Mouse (Mus musculus) cerebral cortex, adult 2 months (tissue): ENCODE results near the gene Gm1673.

Experiments used
- WGBS: fragments of 180-500 bp; shearing (Covaris S2); methylation state at CpG from one replicate; pipeline ENCODE4 v1.1.7; 2018; 5-methylcytosine and 5-hydroxymethylcytosine counted together

The Gm1673 gene

DNA sequence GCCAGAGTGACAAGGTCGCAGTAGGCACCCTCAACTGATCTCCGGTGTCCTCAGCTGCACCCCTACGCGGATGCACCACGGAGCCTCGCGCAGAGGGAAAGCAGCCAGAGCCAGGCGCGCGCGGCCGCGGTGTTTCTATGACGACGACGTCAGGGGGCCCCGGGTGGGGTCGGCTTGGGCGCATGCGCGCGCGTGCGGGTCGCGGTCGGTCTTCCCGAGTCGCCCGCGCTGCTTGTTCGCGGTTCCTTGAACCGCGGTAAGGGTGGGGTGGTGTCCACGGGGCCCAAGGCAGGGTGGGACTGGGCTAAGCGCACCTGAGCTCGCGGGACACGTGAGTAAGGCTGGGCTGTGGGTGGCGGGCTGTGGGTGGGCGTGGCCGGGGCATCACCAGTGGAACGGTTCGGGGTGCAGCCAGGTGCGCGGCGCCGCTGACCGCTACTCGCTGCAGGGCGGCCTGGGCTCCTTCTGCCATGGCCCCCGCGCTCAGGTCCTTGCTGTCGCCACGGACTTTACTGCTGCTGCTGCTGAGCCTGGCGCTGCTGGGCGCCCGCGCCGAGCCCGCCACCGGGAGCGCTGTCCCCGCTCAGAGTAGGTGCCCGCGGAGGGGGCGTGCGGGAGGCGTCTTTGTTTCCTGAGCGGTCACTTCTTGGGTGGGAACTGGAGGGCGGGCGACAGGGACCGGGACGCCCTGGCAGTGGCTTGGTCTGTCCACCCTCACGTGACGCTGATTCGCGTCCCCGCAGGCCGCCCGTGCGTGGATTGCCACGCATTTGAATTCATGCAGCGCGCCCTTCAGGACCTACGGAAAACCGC lies at the start of gene Gm1673:
Gene Gm1673, plus strand, starts transcription at position 125 of the 813 bp plus-strand sequence.
- WGBS: under 1% methylated on average over 77 of the region's 88 CpGs

DNA sequence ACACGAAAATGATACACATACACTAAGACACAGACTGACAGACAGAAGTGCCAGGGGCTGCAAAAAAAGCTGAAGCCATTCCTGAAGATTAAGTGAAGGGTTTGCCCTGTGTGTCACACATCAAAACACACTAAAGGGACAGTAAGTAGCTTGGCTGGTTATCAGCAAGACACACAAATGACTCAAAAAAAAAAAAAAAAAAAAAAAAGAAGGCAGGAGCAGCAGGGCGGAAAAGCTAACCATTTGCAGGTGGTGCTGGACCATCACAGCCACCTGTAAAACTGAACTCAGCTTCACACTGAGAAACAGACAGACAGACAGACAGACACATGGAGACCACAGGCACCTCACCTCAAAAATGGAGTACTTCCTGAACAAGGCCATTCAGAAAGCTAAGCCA lies 49.2 kb upstream of the Gm1673 start:
- 90% methylated on average over 2 of the region's 2 CpGs for WGBS

DNA sequence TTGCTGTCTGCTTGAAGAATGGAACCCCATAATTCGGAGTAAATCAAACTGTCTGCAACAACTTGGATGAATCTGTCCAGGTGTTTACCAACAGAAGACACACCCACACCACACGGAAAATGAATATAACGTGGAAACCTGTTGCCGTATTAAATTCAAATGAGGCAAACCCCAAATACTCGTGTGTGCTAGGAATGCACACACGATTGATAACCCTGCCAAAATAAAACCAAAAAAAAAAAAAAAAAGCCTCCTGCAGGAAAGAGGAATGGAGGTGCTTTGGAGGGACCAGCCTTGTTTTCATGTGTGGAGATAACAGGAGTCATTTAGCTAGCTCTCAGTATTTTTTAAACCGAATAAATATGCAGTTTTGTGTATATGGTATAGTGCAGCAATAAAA lies 48.4 kb upstream of the Gm1673 start:
- 62% methylated on average over 7 of the region's 7 CpGs for WGBS

DNA sequence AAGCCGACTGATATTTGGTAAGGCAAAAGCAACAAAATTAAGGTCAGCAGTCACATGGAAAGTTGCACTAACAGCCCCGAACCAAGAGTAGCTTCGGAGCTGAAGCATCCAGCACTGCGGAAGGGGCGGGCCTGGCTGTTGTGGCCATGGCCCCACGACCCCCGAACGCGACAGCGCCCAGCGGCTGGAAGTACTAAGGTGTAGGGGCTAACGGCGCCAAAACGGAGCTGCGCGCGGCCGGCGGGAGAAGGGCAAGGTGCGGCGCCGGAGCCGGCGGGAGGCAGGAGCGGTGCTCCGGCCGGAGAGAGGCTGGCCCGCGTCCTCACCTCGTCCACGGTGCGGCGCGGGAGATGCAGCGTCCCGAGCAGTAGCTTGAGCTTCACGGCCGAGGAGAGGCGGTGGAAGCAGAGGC lies 47.5 kb upstream of the Gm1673 start:
- WGBS: 1% methylated on average over 39 of the region's 39 CpGs

DNA sequence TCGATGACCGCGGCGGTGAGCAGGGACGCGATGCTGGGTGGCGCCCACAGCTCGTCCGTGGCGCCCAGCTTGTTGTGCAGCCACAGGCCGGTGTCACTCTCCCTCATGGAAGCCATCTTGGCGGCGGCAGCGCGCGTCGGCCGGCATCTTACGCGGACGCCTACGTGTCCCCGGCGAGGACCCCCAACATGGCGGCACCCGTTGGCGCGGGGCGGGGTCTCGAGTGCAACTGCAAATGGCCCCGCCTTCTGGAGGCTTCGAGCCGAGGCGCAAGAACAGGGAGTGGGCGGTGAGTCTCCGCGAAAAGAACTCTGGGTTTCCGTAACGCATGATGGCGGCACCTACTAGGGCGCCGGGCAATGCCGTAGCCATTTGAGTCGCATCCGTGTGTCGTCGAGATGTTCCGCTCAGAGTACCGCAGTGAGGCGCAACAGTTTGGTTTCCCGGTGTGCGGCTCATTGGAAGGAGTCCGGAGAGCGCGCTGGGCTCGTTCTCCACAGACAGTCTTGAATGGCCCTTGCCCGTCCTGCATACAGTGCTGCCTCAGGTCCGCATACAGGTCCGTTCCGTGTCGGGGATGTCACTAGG lies 47.0 kb upstream of the Gm1673 start, which contains the start of gene Nelfa:
Gene Nelfa, minus strand, starts transcription at position 294 of the 588 bp plus-strand sequence.
- under 1% methylated on average over 61 of the region's 61 CpGs for WGBS

DNA sequence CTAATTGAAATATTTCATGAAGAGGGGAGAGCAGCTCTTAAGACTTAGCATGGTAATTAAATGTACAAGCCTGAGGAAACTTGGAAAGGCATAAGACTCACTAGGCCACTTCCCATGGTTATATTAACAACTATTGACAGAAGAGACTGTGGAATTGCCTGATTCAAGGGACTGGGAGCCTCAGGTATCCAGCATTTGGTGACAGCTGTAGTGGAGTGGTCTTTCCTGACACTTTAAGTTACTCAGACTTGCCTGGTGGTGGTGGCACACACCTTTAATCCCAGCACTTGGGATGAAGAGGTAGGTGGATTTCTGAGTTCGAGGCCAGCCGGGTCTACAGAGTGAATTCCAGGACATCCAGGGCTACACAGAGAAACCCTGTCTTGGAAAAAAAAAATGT lies 46.0 kb upstream of the Gm1673 start:
- WGBS: 98% methylated on average over 2 of the region's 2 CpGs

DNA sequence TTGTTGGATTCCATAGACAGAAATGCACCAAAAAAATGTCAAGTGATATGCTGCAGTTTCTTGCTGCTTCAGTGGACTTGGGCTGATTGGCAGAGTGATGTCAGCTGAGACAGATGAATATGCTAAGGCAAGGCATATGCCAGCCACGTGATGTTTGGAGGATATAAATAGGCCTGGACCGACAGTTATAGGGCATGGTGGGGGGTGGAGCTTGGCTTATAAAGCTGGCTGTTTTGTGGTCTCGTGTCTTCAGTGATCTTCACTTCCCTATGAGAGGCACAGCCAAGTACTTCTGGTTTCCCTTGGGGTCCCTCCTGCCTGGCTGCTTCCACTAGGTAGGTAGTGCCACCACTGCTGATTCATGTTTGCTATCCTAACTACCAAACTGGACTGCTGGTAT lies 44.8 kb upstream of the Gm1673 start:
- WGBS: 57% methylated on average over 3 of the region's 3 CpGs

DNA sequence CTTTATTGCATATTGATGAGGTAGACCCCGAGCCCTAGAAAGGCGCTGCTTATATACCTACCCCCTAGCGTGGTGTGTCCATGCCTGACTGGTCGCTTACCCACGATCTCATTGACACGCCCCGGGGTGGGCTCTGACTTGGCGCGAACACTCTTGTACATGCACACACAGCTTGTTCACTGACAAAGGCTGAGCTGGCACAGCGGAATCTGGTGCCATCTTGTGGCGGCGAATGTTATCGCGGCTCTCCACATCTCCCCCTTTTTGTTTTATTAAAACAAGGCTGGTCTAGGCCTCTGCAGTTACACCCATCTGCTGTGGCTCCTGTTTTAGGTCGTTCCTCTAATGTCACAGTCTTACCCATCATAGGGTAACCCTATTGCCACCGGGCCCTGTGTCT lies 36.2 kb upstream of the Gm1673 start:
- 84% methylated on average over 16 of the region's 16 CpGs for WGBS

DNA sequence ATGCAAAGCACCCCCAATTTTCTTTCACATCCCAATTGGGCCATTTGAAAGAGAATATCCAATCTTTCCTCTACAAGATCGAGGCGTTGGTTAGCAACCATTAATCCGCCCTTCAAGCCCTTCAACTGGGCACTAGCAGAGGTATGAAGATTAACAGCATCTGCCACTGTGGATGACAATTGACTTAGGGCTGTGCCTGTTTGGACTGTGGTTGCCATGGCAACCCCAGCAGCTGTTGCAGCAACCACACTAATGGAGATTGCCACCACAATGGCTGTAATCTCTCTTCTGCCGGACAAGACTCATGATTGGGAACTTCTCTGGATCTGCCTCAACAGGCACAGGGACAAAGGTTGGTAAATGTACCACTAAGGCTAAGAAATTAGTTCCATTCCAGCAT lies 34.9 kb upstream of the Gm1673 start:
- WGBS: 85% methylated on average over 4 of the region's 4 CpGs

DNA sequence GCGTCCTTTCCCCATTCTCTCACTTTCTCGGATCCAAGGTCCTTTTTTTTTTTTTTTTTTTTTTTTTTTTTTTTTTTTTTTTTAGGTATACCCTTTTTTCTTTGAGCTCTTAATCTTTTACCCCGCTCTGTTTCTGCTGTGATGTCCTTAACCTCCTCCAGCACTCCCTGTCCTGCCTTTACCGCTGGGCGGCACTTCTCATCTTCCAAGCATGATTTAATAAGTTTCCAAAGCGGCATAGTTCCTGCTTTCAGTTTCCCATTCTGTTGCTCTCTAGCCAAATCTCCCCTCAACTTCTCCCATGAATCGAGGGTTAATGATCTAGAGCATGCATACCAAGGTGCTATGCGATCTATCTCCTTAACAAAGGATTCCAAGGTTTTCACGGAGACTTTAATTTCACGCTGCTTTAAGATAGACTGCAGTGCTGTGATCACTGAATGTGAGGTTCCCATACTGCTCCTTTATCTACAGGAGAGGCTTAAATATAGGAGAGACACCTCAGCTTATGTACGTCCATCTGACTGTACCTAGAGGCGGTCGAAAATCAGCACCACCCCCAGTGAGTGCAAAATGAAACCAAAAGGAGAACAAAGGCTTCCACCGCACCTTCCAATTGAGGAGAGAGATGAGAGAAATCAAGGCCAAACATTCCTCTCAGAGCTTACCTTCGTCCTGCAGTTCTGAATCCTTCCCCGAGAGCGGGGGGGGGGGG lies 29.6 kb upstream of the Gm1673 start:
- 60% methylated on average over 17 of the region's 17 CpGs for WGBS

DNA sequence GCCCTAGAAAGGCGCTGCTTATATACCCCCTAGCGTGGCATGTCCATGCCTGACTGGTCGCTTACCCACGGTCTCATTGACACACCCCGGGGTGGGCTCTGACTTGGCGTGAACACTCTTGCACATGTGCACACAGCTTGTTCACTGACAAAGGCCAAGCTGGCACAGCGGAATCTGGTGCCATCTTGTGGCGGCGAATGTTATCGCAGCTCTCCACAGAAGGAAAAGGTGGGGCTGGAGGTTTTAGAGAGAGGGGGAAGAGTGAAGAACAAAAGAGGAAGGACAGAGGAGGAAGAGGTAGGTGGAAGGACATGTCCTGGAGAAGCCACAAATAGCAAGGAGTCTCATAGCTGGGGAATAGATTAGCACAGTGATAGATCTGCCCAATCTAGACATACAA lies 28.9 kb upstream of the Gm1673 start:
- WGBS: 18% methylated on average over 10 of the region's 10 CpGs

DNA sequence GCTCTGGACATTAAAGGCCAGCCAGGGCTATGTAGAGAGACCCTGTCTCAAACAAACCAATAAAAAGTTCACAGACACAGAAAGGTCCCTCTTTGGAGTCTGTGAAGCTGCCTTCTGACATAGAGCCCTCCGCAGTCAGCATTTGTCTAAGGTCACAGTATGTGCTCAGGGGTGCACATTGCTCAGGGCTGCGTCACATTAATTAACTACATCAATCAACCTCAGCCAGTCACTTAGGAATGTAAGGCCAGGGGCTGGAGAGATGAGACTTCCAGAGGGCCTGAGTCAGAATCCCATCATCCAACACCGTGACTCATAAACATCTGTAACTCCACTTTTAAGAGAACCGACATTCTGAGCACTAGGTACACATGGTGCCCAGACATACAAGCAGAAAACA lies 27.4 kb upstream of the Gm1673 start:
- WGBS: 92% methylated on average over 4 of the region's 4 CpGs

DNA sequence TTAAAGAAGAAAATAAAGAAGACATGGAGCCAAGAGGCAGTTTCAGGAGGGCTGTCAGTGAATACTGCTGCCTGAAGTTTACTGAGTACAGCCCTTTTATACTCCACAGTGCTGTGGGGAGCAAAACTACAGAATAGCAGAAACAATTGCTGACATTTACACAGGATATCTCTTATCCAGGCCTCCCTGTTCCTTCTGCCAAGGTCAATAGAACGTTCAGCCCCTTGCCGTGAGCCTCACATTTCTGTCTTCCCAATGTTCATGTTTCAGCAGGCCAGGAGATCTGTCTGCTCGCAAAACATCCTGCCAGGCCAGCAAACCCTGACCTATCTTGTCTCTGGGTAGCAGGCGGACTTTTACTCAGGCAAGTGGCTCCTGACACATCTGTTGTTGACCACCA lies 23.9 kb upstream of the Gm1673 start:
- WGBS: 76% methylated on average over 4 of the region's 4 CpGs

DNA sequence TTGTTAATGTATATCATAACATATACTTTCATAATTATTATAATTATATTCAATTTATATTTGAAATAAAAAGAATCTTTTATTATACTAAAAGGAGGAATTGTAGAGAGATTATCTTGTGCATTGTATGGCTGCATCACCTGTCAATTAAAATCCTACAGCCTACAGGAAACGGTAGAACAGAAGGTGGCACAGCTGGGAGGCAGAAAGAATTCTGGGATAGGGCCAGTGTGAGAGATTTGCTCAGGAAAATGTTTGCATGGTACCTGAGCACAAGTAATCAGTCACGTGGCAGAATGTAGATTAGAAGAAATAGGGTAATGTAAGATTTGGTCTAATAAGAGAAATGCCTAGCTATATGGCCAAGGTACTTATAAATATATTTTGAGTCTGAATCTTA lies 8.5 kb upstream of the Gm1673 start:
- WGBS: 34% methylated on average over 2 of the region's 2 CpGs

DNA sequence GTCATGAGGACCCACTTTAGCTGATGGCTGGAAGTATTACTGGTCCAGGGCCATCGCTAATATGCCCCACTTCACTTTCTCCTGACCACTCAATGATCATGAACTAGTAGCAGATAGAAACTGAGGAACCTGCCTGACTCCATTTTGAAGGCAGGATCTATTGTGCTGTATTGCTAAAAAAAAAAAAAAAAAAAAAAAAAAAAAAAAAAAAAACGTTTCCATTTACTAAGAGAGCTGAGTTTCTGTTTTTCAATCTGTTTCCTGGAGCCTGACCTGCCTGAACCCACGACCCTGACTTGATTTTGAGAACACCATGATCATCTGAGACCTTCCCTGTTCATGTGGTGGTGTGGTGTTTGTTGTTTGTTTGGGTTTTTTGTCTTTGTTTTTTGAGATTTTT lies 7.0 kb upstream of the Gm1673 start:
- 37% methylated on average over 3 of the region's 3 CpGs for WGBS

DNA sequence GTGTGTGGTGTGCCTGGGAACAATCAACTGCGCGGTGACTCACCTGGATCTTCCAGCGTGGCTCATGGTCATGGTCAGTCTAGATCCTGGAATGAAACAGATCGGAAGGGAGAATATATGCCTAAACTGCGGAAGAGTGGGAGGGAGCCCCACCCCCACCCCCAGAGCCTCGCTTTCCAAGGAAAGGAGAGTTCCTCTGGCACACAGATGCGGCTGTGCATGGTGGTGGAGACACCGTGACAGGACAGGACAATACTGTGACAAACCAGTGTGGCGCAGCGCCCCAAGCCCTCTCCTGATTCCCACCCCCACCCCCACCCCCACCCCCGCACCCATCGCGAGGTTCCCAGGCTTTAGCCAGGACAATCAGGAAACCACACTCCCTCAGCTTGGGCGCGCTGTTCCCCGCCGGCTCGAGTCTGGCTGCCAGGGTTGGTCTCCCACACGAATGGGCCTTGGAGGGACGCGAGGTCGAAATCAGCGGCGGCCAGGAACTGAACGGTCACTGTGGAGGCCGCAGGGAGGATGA lies 438 bp upstream of the Gm1673 start:
- WGBS: 2% methylated on average over 26 of the region's 26 CpGs

DNA sequence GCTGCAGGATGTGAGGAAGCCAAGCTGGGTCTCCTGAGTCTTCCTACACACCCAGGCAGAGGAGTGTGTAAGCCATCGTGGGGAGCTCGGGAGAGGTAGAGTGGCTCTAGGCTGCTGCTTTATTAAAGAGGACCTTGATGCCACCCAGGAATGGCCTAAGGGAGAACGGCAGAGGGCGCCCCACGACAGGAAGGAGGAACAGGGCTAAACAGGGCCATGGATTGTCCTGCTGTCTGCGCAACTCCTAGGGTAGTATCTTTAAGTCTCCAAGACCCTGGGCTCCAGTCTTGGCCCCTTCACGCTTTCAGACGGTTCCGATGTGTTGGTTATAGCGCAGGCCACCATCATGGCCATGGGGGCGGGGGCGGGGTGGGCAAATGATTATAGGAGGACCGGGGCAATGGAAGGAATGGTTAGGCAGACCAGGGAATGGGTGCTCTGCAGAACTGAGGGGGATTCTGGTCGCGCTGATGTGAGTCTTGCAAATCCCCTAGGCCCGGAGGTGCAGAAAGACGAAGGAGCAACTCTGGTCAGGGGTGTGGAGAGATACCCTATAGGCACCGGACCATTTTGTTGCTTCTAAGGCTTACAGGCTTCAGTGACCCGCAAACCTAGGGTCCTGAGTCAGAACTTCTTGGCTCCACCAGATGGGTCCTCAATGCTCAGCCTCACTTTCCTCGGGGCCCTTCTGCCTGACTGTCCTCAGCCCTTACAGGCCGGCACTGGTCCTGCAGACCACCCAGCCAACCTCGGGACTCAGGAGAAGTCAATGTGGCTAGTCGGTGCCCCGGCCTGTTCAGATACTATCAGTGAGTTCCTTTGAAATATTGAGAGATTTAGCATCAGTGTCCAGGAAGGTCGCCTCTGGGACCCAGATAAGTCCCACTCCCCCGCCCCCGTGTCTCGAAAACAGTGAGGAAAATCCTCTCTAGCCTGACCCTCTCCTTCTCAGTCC lies 11.7 kb downstream of the Gm1673 start:
- WGBS: 36% methylated on average over 28 of the region's 28 CpGs

DNA sequence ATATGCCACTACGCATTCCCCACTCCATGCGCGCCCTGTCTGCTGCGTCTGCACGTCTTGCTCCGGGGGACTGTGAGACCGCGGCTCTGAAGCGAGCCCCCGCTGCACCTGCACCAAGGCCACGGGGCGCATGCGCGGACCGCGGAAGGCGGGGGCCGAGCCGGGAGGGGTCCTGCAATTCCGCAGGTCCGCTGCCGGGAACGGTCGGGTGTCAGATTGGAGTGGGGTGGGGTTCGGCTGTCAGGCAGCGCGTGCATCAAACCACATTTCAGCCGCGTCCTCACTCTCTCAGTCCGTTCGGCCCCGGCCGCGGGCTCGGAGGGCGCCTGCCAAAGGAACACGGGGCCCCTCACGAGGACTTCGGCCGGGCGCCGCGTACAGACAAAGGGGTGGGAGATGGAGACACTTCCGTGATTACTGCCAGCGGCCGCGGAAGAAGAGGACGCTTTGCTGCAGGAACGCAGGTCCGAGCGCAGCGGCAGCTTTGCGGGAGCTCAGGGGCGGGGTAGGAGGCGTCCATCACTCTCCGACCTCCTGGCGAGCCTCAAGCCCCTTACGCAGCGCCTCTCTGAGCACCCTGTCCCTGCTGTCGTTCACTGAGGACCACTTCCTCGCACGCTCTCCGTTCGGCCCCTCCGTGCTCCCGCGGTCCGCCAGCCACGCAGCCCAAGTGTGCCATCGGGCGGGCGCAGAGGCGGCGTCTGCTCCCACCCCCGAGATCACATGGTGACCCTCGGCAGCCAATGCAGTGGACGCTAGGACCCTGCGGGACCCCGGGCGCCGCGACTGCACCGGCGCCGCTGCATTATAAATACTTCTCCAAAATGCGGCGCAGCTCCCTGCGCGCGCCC lies 12.8 kb downstream of the Gm1673 start, which contains the start of gene Nat8l:
Gene Nat8l, plus strand, starts transcription at position 142 of the 851 bp plus-strand sequence.
- 1% methylated on average over 89 of the region's 90 CpGs for WGBS

DNA sequence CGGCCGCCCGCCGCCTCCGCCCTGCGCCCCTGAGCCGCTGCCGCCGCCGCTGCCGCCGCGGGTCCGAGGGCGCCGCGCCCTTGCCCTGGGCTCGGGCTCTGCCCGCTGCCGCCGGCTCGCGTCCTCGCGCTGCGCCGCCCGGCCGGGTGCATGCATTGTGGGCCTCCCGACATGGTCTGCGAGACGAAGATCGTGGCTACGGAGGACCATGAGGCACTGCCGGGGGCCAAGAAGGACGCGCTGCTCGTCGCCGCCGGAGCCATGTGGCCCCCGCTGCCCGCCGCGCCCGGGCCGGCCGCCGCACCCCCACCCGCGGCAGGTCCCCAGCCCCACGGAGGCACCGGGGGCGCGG lies 13.4 kb downstream of the Gm1673 start:
- under 1% methylated on average over 52 of the region's 55 CpGs for WGBS

DNA sequence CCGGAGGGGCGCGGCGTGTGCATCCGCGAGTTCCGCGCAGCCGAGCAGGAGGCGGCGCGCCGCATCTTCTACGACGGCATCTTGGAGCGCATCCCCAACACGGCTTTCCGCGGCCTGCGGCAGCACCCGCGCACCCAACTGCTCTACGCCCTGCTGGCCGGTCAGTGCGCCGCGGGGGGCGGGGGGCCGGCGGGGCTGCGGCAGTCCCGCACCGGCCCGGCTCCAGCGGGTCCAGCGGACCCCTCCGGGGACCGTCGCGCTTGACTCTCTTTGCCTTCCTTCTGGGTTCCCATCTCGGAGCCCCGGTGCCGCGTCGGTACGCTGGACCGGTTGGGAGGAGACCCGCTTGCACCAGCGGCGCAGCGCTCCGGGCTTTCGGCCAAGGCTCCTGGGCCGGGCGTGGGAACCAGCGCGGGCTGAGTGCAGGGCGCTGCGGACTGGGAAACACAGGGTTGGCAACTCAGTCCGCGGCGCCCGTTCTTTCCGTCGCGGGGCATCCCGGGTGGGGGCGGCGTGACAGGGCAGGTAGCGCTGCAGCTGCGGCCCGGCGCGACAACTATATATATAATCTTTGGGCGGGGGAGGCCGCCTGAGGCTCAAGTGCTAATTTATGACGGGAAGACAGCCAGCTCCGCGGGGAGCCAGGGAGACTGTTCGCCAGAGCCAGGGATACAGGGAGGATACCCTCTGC lies 14.0 kb downstream of the Gm1673 start:
- WGBS: under 1% methylated on average over 80 of the region's 80 CpGs
